Mouse (Mus musculus): ENCODE measurements around the gene Taf15.
"Not testable (repeated sequence)": the region's sequence is repeated elsewhere in the genome, so short reads cannot be mapped to it uniquely, and the experiment has no call there.

Gene Taf15

GRCm38 (mm10) chr11:83536831-83537230 is 63.9 kb downstream of the Taf15 start:
- DNase-seq (ENCODE audit: low spot score in 2 of 2) = no peak

- DNase-seq (ENCODE audit: low spot score in 2 of 2) = no peak
Observed at GRCm38 (mm10) chr11:83538705-83539314, 65.9 kb downstream of the Taf15 start.

- DNase-seq (ENCODE audit: low spot score in 2 of 2) = no peak
Observed at GRCm38 (mm10) chr11:83540931-83541330, 68.0 kb downstream of the Taf15 start.

- no peak for DNase-seq (ENCODE audit: low spot score in 2 of 2)
Observed at GRCm38 (mm10) chr11:83541415-83541814, 68.5 kb downstream of the Taf15 start.

GRCm38 (mm10) chr11:83544214-83544613 is 71.3 kb downstream of the Taf15 start:
- DNase-seq (ENCODE audit: low spot score in 2 of 2) = no peak

- DNase-seq (ENCODE audit: low spot score in 2 of 2) = no peak
Observed at GRCm38 (mm10) chr11:83550186-83550632, 77.3 kb downstream of the Taf15 start.

GRCm38 (mm10) chr11:83551037-83551436 is 78.2 kb downstream of the Taf15 start:
- DNase-seq (ENCODE audit: low spot score in 2 of 2) = not testable (repeated sequence)

- no peak for DNase-seq (ENCODE audit: low spot score in 2 of 2)
Observed at GRCm38 (mm10) chr11:83551668-83552067, 78.8 kb downstream of the Taf15 start.

Data from spleen, postnatal 4 days (tissue).